ENCODE assay signal across 9 mouse cellular contexts in the genomic region with DNA sequence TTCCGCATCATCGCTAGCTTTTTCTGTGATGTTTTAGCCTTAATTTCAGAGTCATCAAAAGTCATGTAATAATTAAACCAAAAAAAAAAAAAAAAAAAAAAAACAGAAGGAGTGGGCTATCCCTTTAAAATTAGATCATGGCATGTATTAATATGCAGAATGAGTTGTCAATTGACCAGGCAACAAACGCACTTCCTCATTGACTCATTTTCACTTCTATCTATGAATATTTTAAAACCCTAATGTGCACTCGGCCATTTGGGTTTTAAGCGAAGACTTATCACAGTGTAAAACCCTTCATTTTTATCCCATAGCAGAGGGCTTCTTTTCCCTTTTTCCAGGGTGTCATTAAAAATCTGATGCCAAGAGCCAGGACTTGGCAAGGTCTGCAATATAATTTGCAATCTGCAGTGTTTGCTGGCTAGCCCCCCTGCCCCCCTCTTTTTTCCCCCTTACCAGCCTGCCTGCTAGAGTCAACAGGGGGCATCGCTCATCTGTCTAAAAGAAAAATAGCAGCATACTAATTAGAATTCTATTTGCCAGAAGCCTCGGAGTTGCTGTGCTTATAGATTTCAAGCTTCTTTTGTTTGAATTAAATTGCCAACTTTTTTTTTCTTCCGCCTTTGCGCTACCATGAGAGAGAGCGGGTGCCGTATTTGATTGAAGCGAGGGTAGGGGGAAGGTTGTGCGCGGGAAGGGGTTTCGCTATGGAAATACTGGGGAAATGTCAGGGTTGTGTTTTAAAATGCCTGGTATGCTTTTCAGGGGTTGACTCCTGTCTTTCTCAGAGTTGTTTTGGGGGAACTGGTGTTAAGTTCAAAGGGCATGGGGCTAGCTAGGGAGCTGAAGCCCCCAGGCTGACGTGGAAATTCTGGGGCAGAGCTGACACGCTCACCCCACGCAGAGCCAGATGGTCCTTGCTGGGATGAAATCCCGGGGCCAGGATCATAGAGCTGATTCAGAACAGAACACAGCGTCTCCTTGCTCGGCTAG.
DNase-seq lines count a peak whose midpoint lies in the region; ATAC-seq and TF ChIP-seq lines count a peak whose summit lies in the region.
"Had no signal": no experiment of that assay in that cellular context is flagged by ENCODE, and none has a peak within 500 bp of the region (broad histone marks: within the 10 kb centered on the region; RNA-seq: fewer than 3 reads in every experiment).

No protein-coding gene starts in this region.

- H3K79me2 ChIP-seq in heart, adult 2 months (replicated peaks; ENCODE audit: control insufficient read depth, insufficient read depth, low read length), result no peaks in the 10 kb centered on the region

- H3K4me1 ChIP-seq in heart, adult 2 months (ENCODE audit: control insufficient read depth, insufficient read depth, low read length), result no peaks in the 10 kb centered on the region
- H3K4me1 ChIP-seq in heart, postnatal 0 days (ENCODE audit: control insufficient read depth, insufficient read depth), result no peaks in the 10 kb centered on the region
- peaks cover 14% of the 10 kb centered on the region for H3K4me1 ChIP-seq in limb, embryonic 13.5 days
- no peaks in the 10 kb centered on the region for H3K4me1 ChIP-seq in neural tube, embryonic 14.5 days (ENCODE audit: control insufficient read depth, insufficient read depth, low read length)

- DNase-seq in heart, adult 2 months, result no peak
- no peak for DNase-seq in heart, adult 11 months
- peak; percentile 97 for DNase-seq in brain, embryonic 14.5 days (ENCODE audit: low read depth)
- DNase-seq in heart, postnatal 0 days (ENCODE audit: low spot score), result no peak
- no peak for DNase-seq in urinary bladder, postnatal 10 days (ENCODE audit: low spot score)

- ATAC-seq in heart, postnatal 0 days (ENCODE audit: insufficient read depth, low read depth), result no peak
- ATAC-seq in limb, embryonic 13.5 days (ENCODE audit: low FRiP score, low read depth), result no peak
- peak; percentile 78 for ATAC-seq in neural tube, embryonic 14.5 days (ENCODE audit: low read depth)
- ATAC-seq in CD4-positive, CD25-positive, alpha-beta regulatory T cell, adult 4 months, result no peak

- TF ChIP-seq POLR2A in heart, adult 2 months (IDR thresholded peaks at IDR 0.05; ENCODE audit: insufficient read depth, low read depth, low read length), result no peak
- no peak for TF ChIP-seq POLR2A in brain, embryonic 14.5 days (IDR thresholded peaks at IDR 0.05; ENCODE audit: borderline replicate concordance, extremely low read depth, insufficient read depth, insufficient read length, poor library complexity, severe bottlenecking)

- intact Hi-C loops in heart, adult 2 months (cut with DNase I), result loop anchor here (10.0 kb wide), 1 partner anchor 217 kb away; no protein-coding TSS in a partner anchor

- peak overlapping the region; percentile 64 for H3K4me2 ChIP-seq in heart, postnatal 0 days (ENCODE audit: low read depth, low read length)
- peak overlapping the region; percentile 69 for H3K4me2 ChIP-seq in limb, embryonic 13.5 days (replicated peaks)
- peak overlapping the region; percentile 77 for H3K4me2 ChIP-seq in neural tube, embryonic 14.5 days (ENCODE audit: low read depth, low read length)

- peak; percentile 42 for TF ChIP-seq CTCF in heart, adult 2 months (IDR thresholded peaks at IDR 0.05)
- TF ChIP-seq CTCF in brain, embryonic 14.5 days (IDR thresholded peaks at IDR 0.05; ENCODE audit: borderline replicate concordance, extremely low read depth, insufficient read depth, insufficient read length), result no peak
- TF ChIP-seq CTCF in heart, postnatal 0 days (IDR thresholded peaks at IDR 0.05; ENCODE audit: low read depth), result no peak

- no peak overlapping the region; the same call in 1 of the 2 replicates for H3K4me3 ChIP-seq in heart, adult 2 months
- H3K4me3 ChIP-seq in heart, postnatal 0 days (ENCODE audit: low read depth, low read length), result peak overlapping the region; percentile 33
- peak overlapping the region; percentile 34 for H3K4me3 ChIP-seq in limb, embryonic 13.5 days
- H3K4me3 ChIP-seq in neural tube, embryonic 14.5 days (ENCODE audit: low read depth, low read length), result peak overlapping the region; percentile 33
- H3K4me3 ChIP-seq: myocyte had no signal

- no peaks in the 10 kb centered on the region for H3K36me3 ChIP-seq in heart, adult 2 months (ENCODE audit: control insufficient read depth, insufficient read depth, low read length)
- H3K36me3 ChIP-seq in heart, postnatal 0 days (replicated peaks; ENCODE audit: control insufficient read depth, insufficient read depth, low read length), result no peaks in the 10 kb centered on the region
- no peaks in the 10 kb centered on the region for H3K36me3 ChIP-seq in limb, embryonic 13.5 days
- no peaks in the 10 kb centered on the region for H3K36me3 ChIP-seq in neural tube, embryonic 14.5 days (ENCODE audit: control insufficient read depth, insufficient read depth, low read length)

- no peak overlapping the region for H3K27ac ChIP-seq in heart, adult 2 months
- no peak overlapping the region for H3K27ac ChIP-seq in heart, postnatal 0 days (ENCODE audit: low read depth)
- H3K27ac ChIP-seq in limb, embryonic 13.5 days, result no peak overlapping the region
- no peak overlapping the region for H3K27ac ChIP-seq in neural tube, embryonic 14.5 days (ENCODE audit: low read depth, low read length)

- no peak overlapping the region for H3K9ac ChIP-seq in heart, adult 2 months (ENCODE audit: low read depth, low read length)
- no peak overlapping the region for H3K9ac ChIP-seq in heart, postnatal 0 days (replicated peaks; ENCODE audit: low read depth, low read length)
- no peak overlapping the region; the same call in 1 of the 2 replicates for H3K9ac ChIP-seq in limb, embryonic 13.5 days
- H3K9ac ChIP-seq in neural tube, embryonic 14.5 days (replicated peaks; ENCODE audit: low read depth, low read length), result peak overlapping the region; percentile 47

- no peaks in the 10 kb centered on the region for H3K27me3 ChIP-seq in heart, adult 2 months (ENCODE audit: control insufficient read depth, insufficient read depth, low read length)
- H3K27me3 ChIP-seq in heart, postnatal 0 days (ENCODE audit: control insufficient read depth, insufficient read depth, low read length), result peaks cover 25% of the 10 kb centered on the region
- H3K27me3 ChIP-seq in limb, embryonic 13.5 days, result peaks cover 68% of the 10 kb centered on the region
- H3K27me3 ChIP-seq in neural tube, embryonic 14.5 days (ENCODE audit: control insufficient read depth, insufficient read depth, low read length), result peaks cover 7% of the 10 kb centered on the region; the same call in 1 of the 2 replicates

- TF ChIP-seq EP300 in heart, adult 2 months (IDR thresholded peaks at IDR 0.05; ENCODE audit: insufficient read depth, low read depth, low read length), result no peak
- TF ChIP-seq EP300 in heart, postnatal 0 days (IDR thresholded peaks at IDR 0.05; ENCODE audit: low read depth), result no peak

- H3K9me3 ChIP-seq in heart, postnatal 0 days (replicated peaks; ENCODE audit: control insufficient read depth, low read length), result no peaks in the 10 kb centered on the region
- no peaks in the 10 kb centered on the region for H3K9me3 ChIP-seq in limb, embryonic 13.5 days
- no peaks in the 10 kb centered on the region for H3K9me3 ChIP-seq in neural tube, embryonic 14.5 days (ENCODE audit: control insufficient read depth, low read length)

- 19% methylated on average over 21 of the region's 21 CpGs for WGBS in heart, adult 2 months
- 16% methylated on average over 21 of the region's 21 CpGs for WGBS in heart, postnatal 0 days
- WGBS in limb, embryonic 13.5 days, result 11% methylated on average over 21 of the region's 21 CpGs
- 9% methylated on average over 21 of the region's 21 CpGs for WGBS in neural tube, embryonic 14.5 days
